Mouse (Mus musculus): ENCODE data around the gene Akap2. TPM values are rescaled to one million over a fixed set of nuclear protein-coding genes. Genes with fewer than 3 reads are reported as not detected.

Akap2 gene
- polyA plus RNA-seq, 1 experiment from 2014 or later = 12.3 TPM

DNA sequence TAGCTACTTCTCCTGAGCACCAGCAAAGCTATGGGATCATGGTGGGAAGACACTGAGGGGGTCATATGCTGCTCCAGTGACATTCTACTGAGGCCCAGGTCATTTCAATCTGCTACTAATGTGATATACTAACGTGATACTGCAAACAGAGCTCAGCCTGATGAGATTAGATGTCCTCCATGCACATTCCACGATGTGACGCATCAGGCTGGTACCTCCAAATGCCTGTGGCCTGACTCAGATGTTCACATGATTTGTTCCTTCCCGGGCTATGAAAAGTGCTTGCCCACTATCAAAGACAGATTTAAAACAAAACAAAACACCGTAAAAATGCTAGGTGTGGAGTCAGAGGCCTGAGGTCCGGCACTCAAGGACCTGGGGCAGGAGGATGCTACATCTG, 87.4 kb downstream of the Akap2 start:
- Histone ChIP-seq H3K27ac (no peak overlapping the region), H3K4me3 (replicated peaks) (no peak overlapping the region), H3K4me1 (replicated peaks) (no peaks in the 10 kb centered on the region), H3K9me3 (no peaks in the 10 kb centered on the region), H3K4me2 (replicated peaks) (no peak overlapping the region), H3K36me3 (no peaks in the 10 kb centered on the region), H3K9ac (replicated peaks) (no peak overlapping the region), H3K27me3 (no peaks in the 10 kb centered on the region)
- no peak for ATAC-seq
- WGBS = 87% methylated on average over 6 of the region's 6 CpGs

DNA sequence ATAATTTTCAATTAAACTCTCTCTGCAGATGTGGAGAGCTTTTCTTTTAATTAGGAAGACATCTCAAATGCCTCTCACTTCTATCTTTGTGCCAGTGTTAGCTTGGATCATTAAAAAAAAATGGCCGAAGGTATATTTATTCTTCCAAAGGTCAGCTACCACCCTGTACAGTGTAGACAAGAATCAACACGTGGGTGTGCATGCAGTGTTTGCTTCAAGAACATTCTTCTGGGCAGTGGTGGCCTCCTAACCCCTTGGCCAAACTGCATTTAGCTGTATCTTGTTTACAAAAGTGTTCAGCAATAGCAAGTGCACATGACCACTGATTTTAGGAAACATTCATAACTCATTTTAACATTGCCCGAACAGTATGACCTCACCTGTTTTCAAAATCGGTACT, 92.0 kb downstream of the Akap2 start:
- Histone ChIP-seq H3K4me3 (replicated peaks) (no peak overlapping the region), H3K9me3 (no peaks in the 10 kb centered on the region), H3K4me2 (replicated peaks) (no peak overlapping the region), H3K9ac (replicated peaks) (no peak overlapping the region), H3K27ac (no peak overlapping the region), H3K27me3 (no peaks in the 10 kb centered on the region), H3K36me3 (no peaks in the 10 kb centered on the region), H3K4me1 (replicated peaks) (no peaks in the 10 kb centered on the region)
- ATAC-seq = no peak
- 90% methylated on average over 4 of the region's 4 CpGs for WGBS

DNA sequence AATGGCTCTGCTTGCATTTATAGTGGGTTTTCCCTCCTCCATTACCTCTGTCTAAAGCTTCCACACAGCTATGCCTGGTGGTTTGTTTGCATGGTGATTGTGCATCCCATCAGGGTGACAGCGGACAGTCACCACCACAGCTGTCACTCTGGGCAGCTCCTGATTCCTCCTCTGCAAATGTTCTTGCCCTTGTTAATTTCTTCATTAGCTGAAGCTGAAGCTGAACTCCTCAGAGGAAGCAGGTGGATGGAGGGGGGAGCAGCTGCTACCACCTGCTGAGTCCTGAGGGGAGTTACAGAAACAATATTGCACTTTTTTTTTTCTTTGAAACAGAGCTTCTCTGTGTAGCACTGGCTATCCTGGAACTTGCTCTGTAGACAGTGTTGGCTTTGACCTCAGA, 94.6 kb downstream of the Akap2 start:
- WGBS = 83% methylated on average over 1 of the region's 1 CpGs
- Histone ChIP-seq H3K27ac (no peak overlapping the region), H3K9me3 (no peaks in the 10 kb centered on the region), H3K4me1 (replicated peaks) (no peaks in the 10 kb centered on the region), H3K9ac (replicated peaks) (no peak overlapping the region), H3K4me2 (replicated peaks) (no peak overlapping the region), H3K36me3 (no peaks in the 10 kb centered on the region), H3K27me3 (no peaks in the 10 kb centered on the region), H3K4me3 (replicated peaks) (no peak overlapping the region)
- no peak for ATAC-seq

DNA sequence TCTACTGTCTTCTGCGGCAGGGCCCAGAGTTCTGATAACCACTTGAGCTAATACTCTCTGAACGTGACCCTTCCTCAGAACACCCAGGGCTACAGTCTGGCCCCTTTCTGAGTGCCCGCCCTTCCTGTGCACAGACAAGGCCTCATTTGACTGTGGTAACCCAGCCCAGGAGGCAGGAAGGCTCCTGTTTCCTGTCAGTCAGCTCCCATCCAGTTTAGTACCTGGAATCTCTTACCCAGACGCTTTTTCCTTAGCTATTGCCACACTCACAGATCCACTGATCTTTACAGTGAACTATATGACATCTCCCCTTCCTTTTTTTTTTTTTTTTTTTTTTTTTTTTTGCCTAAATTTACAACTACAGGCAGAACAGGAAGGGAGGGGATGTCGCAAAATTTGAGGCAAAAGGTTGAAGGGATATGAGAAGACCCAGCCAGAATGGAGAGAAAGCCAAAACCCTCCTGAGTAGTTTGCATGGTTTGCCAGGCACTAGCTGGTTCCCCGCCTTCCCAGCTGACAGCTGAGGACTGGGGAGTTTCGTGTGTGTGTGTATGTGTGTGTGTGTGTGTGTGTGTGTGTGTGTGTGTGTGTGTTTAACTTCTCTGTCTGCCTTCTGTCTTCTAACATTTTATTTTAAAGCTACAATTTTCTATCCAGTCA, 95.6 kb downstream of the Akap2 start:
- H3K27me3 ChIP-seq = no peaks in the 10 kb centered on the region
- WGBS = 59% methylated on average over 7 of the region's 7 CpGs
- H3K9me3 ChIP-seq = no peaks in the 10 kb centered on the region
- no peak overlapping the region; the same call in 1 of the 2 replicates for H3K27ac ChIP-seq
- H3K9ac ChIP-seq (replicated peaks) = no peak overlapping the region
- no peak for ATAC-seq
- H3K4me2 ChIP-seq (replicated peaks) = no peak overlapping the region
- no peaks in the 10 kb centered on the region for H3K4me1 ChIP-seq (replicated peaks)
- H3K4me3 ChIP-seq (replicated peaks) = no peak overlapping the region
- no peaks in the 10 kb centered on the region for H3K36me3 ChIP-seq

DNA sequence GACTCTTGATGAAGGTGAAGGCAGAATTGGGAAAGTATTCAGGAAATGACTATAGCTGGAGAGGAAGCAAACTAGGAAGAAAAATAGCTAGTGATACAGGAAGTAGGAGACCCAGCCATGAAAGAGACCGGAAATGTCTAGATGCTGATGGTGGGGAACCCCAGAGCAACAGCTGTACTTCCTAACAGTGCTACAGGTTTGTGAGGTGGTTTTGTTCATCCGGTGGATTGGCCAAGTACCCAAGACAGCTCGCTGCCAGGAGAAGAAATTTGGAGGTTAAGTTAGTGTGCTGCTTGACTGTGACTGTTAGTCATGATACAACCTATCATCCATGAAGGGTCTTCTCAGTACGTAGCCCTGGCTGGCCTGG, 96.1 kb downstream of the Akap2 start:
- H3K4me1 ChIP-seq (replicated peaks) = no peaks in the 10 kb centered on the region
- no peaks in the 10 kb centered on the region for H3K27me3 ChIP-seq
- H3K9me3 ChIP-seq = no peaks in the 10 kb centered on the region
- H3K4me2 ChIP-seq (replicated peaks) = no peak overlapping the region
- H3K36me3 ChIP-seq = no peaks in the 10 kb centered on the region
- WGBS = 90% methylated on average over 4 of the region's 4 CpGs
- ATAC-seq = no peak
- no peak overlapping the region for H3K9ac ChIP-seq (replicated peaks)
- no peak overlapping the region for H3K4me3 ChIP-seq (replicated peaks)
- H3K27ac ChIP-seq = no peak overlapping the region

DNA sequence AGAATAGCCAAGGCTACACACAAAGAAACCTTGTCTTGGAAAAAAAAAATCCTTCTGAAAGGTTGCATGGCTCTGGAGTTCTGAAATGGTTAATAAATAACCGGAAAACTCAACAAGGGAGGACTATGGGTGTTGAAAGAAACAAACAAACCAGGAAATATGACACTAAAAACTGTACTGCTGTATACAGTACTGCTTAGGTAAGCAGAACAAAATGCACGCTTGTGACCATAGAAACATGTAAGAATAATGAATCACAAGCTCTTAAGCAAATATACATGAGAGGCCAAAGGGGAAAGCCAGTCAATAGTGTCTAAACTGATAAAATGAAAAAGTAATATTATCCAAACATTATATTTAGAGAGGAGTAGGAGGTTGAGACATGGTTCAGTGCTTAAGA, 97.9 kb downstream of the Akap2 start:
- no peak overlapping the region for H3K9ac ChIP-seq (replicated peaks)
- H3K36me3 ChIP-seq = no peaks in the 10 kb centered on the region
- 91% methylated on average over 2 of the region's 2 CpGs for WGBS
- ATAC-seq = no peak
- no peaks in the 10 kb centered on the region for H3K9me3 ChIP-seq
- no peaks in the 10 kb centered on the region for H3K27me3 ChIP-seq
- no peaks in the 10 kb centered on the region for H3K4me1 ChIP-seq (replicated peaks)
- no peak overlapping the region for H3K4me3 ChIP-seq (replicated peaks)
- no peak overlapping the region for H3K4me2 ChIP-seq (replicated peaks)
- H3K27ac ChIP-seq = no peak overlapping the region

DNA sequence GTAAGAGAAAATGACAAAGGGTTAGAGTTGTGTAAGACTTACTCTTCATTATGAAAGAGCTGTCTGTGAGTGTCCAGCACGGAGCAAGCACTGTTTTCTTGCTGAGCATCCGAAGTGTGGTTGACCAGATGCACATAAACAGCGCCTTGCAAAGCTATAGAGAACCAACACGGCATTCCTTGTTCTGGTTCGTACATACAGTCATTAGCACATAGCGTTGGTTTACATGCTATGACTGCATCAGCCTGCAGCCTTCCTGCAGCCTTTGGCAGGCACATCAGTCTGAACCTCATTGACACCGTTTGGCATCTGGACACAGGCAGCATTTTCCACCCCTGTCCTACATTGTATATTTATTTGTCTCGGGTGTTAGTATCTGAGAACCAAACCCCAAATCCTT, 98.7 kb downstream of the Akap2 start:
- no peak overlapping the region for H3K4me3 ChIP-seq (replicated peaks)
- no peaks in the 10 kb centered on the region for H3K4me1 ChIP-seq (replicated peaks)
- no peak for ATAC-seq
- 93% methylated on average over 8 of the region's 8 CpGs for WGBS
- no peak overlapping the region for H3K9ac ChIP-seq (replicated peaks)
- peaks cover 5% of the 10 kb centered on the region; the same call in 1 of the 2 replicates for H3K27me3 ChIP-seq
- H3K4me2 ChIP-seq (replicated peaks) = no peak overlapping the region
- no peaks in the 10 kb centered on the region for H3K9me3 ChIP-seq
- no peak overlapping the region for H3K27ac ChIP-seq
- no peaks in the 10 kb centered on the region for H3K36me3 ChIP-seq

DNA sequence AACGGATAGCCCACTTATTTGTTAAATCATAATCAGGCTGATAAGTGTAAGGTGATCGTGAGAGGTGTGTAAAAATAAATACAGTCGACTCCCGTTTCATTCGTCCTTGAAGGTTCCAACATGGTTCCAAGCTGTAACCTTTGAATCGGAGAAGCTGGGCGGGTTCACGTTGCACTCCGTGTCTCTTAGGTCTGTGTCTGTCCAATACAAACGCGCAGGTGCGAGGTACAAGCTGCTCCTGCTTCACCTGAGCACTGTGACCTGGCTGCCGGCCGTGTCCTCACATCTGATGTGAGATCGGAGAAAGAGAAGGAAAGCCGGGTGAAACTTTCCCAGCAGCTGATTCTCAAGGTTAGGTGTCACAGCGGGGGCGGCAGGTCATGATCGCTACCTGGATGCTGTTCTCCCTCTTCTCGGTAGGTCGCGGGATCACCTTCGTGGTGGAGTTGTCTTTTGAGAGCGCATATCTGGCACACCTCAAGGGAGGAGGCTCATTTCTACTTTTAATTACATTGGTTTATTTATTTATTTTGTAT, 103.5 kb downstream of the Akap2 start:
- no peak overlapping the region for H3K4me2 ChIP-seq (replicated peaks)
- no peak for ATAC-seq
- WGBS = 91% methylated on average over 24 of the region's 24 CpGs

DNA sequence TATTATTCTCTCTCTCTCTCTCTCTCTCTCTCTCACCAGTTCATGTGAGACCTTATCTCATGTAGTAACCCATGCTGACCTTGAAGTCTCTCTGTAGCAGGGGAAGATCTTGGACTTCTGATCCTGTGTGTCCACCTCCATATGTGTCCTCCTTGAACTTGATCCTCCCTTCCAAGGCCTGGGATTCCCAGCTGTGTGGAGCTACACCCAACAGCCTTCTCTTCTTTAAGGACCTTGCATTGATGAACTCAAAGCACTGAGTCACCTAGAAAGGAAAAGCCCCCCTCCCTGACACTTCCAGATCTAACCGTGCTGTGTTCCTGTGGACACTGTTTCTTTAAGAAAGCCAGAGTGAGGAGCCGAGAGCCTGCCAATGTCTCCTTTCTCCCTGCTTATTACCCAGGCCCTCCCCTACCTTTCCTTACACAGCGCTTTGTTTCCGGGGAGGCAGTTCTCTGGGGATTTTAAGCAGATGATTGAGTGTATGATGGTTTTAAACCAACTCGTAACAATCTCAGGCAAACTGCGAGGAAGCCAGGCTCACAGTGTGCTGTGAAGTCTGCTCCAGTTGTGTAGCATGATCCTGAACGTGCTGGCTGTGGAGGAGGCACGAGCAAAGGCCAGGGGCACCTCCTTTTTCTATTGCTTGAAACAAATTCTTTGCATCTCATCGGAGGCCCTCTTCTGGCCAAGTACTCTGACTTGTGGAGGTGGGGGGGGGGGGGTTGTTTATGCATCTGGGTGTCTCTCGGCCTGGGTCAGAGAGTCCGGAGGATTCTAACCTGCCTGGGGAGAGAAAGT, 104.3 kb downstream of the Akap2 start:
- Histone ChIP-seq H3K36me3 (no peaks in the 10 kb centered on the region), H3K9ac (replicated peaks) (peak overlapping the region; percentile 28; the same call in 1 of the 2 replicates), H3K27me3 (peaks cover 14% of the 10 kb centered on the region; the same call in 1 of the 2 replicates), H3K4me1 (replicated peaks) (peaks cover 27% of the 10 kb centered on the region), H3K4me2 (replicated peaks) (peak overlapping the region; percentile 37), H3K27ac (peak overlapping the region; percentile 49), H3K9me3 (no peaks in the 10 kb centered on the region), H3K4me3 (replicated peaks) (0 out of 2 replicates have a peak overlapping the region, but pooled peaks have one; percentile 10)
- WGBS = 8% methylated on average over 11 of the region's 11 CpGs
- ATAC-seq = peak; percentile 72; the same call in 1 of the 2 replicates

More for the DNA sequence above, 103.5 kb downstream of the Akap2 start:
- H3K9me3 ChIP-seq = no peaks in the 10 kb centered on the region
- H3K27me3 ChIP-seq = peaks cover 5% of the 10 kb centered on the region; the same call in 1 of the 2 replicates
- H3K4me3 ChIP-seq (replicated peaks) = no peak overlapping the region
- no peak overlapping the region for H3K27ac ChIP-seq
- H3K36me3 ChIP-seq = no peaks in the 10 kb centered on the region
- H3K4me1 ChIP-seq (replicated peaks) = peaks cover 27% of the 10 kb centered on the region
- no peak overlapping the region for H3K9ac ChIP-seq (replicated peaks)

DNA sequence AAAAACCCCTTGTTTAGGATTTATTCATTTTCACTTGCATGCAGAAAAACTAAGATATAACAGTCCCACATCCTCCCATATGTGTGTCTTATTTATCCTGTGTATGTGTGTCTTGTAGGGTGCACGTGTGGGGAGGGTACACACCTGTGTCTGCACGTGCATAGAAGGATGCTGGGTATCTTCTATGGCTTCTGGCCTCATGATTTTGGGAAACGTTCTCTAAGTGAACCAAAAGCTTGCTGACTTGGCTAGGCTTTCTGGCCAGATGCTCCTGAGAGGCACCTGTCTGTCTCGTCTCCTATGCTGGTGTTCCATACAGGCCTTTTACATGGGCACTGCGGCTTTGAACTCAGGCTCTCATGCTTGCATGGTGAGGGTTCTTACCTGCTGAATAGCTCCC, 105.2 kb downstream of the Akap2 start:
- 93% methylated on average over 5 of the region's 5 CpGs for WGBS
- Histone ChIP-seq H3K4me2 (replicated peaks) (no peak overlapping the region), H3K9me3 (no peaks in the 10 kb centered on the region), H3K4me3 (replicated peaks) (no peak overlapping the region), H3K36me3 (no peaks in the 10 kb centered on the region), H3K27me3 (peaks cover 22% of the 10 kb centered on the region; the same call in 1 of the 2 replicates), H3K4me1 (replicated peaks) (peaks cover 27% of the 10 kb centered on the region), H3K9ac (replicated peaks) (no peak overlapping the region), H3K27ac (no peak overlapping the region)
- ATAC-seq = no peak

DNA sequence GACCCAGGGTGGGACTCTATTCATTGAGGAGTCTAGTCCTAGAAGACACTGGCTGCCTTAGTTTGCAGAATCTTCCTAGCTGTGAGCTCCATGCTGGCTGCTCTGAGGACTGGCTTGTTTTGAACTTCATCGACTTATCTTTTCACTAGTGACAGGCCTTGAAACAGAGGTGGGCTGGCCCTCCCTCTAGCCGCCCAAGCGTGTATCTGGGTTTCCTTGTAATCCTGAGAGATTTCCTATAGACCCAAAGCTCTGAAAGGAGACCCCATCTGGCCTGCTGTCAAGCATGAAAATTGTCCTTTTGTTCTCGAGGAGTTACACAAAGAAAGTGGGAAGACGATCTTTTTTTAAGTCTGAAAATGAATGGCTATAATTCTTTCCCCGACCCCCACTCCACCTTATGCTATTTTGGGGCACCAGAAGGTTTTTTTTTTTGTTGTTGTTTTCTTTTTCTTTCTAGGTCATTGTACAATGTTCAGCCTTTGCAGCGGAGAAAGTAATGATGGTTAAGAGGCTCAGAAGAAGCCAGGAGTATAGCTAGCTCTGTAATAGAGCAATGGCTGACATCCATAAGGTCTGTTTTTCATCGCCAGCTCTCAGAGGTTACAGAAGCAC, 107.3 kb downstream of the Akap2 start:
- Histone ChIP-seq H3K27ac (peak overlapping the region; percentile 41; the same call in 1 of the 2 replicates), H3K36me3 (no peaks in the 10 kb centered on the region), H3K4me2 (replicated peaks) (no peak overlapping the region), H3K4me1 (replicated peaks) (peaks cover 28% of the 10 kb centered on the region), H3K9ac (replicated peaks) (no peak overlapping the region), H3K9me3 (no peaks in the 10 kb centered on the region), H3K4me3 (replicated peaks) (no peak overlapping the region), H3K27me3 (peaks cover 30% of the 10 kb centered on the region)
- ATAC-seq = peak; percentile 67
- WGBS = 6% methylated on average over 8 of the region's 8 CpGs

DNA sequence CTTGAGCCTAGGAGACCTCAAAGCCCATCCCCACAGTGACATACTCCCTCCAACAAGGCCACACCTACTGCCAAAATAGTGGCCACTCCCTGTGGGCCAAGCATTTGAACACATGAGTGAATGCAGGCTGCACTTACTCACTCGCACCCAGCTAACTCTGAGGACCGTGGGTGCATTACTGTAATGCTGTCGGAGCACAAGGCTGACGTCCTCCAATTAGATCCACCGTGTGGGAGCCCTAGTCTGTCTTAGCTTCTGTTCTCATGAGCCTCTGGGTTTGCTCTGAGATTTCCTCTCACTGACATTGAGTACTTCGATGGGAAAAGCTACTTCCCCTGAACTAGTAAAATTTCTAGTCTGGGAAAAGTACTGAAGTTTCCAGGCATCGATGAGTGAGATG, 108.8 kb downstream of the Akap2 start:
- no peak for ATAC-seq
- H3K9ac ChIP-seq (replicated peaks) = no peak overlapping the region
- H3K36me3 ChIP-seq = no peaks in the 10 kb centered on the region
- no peak overlapping the region for H3K4me2 ChIP-seq (replicated peaks)
- WGBS = 88% methylated on average over 7 of the region's 7 CpGs
- H3K9me3 ChIP-seq = no peaks in the 10 kb centered on the region
- H3K4me1 ChIP-seq (replicated peaks) = peaks cover 30% of the 10 kb centered on the region
- H3K27me3 ChIP-seq = peaks cover 25% of the 10 kb centered on the region
- no peak overlapping the region for H3K4me3 ChIP-seq (replicated peaks)
- no peak overlapping the region for H3K27ac ChIP-seq
